Mouse (Mus musculus) monocyte, adult 2 months (primary cell): ENCODE results near the gene Gm4133.
"Not testable (repeated sequence)": the region's sequence is repeated elsewhere in the genome, so short reads cannot be mapped to it uniquely, and the experiment has no call there.

Experiments used
- DNase-seq, 2 experiments: peaks; one replicate each; pipeline ENCODE4 v3.0.0; 2022; ENCODE audit warnings: low spot score in 2 of 2, low read depth in 1 of 2

The Gm4133 gene

DNA sequence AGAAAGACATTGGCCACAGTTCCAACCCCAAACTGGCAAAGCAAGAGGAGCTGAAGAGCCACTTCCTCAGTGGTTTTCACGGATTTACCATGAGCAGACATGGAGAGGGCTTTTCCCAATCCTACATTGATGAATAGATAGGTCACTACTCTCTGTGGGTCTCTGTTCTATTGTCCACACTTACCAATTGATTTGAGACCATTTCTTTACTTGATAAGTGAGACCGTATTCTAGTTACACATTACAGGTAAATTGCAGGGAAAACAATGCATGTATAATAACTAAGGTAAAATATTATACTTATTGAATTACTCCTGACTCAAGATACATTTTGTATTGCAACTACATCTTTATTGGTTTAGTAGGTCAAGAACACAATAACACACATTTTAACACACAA lies at the start of gene Gm4133:
Gene Gm4133, minus strand, starts transcription at position 101 of the 400 bp plus-strand sequence.
- DNase-seq = not testable (repeated sequence)

DNA sequence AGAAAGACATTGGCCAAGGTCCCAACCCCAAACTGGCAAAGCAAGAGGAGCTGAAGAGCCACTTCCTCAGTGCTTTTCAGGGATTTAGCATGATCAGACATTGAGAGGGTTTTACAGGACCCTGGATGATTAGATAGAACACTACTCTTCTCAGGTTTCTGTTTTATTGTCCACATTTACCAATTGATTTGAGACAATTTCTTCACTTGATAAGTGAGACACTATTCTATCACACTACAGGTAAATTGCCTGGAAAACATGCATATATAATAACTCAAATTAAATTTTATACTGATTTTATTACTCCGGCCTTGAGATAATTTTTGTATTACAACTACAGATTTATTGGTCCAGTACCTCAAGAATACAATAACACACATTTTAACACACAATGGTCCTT lies 41.4 kb upstream of the Gm4133 start, which contains the start of gene Gm5728:
Gene Gm5728, minus strand, starts transcription at position 101 of the 400 bp plus-strand sequence.
- not testable (repeated sequence) for DNase-seq
